Mouse (Mus musculus): Measurements from ENCODE around the gene Ezh1. TPM values are rescaled to one million over a fixed set of nuclear protein-coding genes. Genes with fewer than 3 reads are reported as not detected.

Ezh1 gene
- total RNA-seq, 2 experiments from 2014 or later: 79.0 to 84.0 TPM

DNA sequence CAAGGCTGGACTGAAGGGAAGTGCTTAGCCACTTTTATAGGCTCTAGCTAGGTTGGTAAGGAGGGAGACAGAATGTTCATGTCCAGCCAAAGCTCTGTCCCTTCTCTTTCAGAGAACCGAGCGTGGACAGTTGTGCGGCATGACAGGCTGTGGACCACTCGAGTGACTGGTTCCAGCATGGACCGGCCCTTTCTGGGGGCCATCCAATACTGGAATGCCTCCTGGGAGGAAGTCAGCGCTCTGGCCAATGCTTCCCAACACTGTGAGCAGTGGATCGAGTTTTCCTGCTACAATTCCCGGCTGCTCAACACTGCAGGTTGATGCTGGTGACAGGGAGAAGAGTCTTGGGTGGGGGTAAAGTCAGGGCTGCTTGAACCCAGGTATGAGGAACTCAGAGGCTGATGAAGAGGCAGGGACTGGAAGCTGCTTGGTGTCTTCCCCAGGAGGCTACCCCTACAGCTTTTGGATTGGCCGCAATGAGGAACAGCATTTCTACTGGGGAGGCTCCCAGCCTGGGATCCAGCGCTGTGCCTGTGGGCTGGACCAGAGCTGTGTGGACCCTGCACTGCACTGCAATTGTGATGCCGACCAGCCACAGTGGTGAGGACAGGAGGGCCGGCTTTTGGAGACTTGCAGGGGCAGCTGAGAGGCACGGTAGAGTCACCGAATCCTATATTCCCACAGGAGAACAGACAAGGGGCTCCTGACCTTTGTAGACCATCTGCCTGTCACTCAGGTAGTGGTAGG, 43.3 kb downstream of the Ezh1 start:
- no peak for DNase-seq (ENCODE audit: low spot score in 2 of 2)

DNA sequence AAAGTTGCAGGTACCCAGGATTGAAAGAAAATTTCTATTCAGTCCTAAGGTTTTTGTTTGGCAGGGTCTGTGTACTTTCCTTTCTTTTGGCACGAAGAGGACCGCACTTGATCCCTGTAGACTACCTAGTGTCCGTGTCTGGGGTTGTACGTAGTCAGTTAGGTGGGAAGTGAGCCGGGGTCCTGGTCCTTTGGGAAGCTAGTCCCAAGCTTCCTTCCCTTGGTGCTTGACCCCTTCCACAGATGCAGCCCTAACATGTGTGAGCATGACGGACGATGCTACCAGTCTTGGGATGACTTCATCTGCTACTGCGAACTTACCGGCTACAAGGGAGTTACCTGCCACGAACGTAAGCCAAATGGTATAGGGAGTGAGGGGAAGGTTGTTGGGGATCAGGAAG, 44.3 kb downstream of the Ezh1 start:
- no peak for DNase-seq (ENCODE audit: low spot score in 2 of 2)

DNA sequence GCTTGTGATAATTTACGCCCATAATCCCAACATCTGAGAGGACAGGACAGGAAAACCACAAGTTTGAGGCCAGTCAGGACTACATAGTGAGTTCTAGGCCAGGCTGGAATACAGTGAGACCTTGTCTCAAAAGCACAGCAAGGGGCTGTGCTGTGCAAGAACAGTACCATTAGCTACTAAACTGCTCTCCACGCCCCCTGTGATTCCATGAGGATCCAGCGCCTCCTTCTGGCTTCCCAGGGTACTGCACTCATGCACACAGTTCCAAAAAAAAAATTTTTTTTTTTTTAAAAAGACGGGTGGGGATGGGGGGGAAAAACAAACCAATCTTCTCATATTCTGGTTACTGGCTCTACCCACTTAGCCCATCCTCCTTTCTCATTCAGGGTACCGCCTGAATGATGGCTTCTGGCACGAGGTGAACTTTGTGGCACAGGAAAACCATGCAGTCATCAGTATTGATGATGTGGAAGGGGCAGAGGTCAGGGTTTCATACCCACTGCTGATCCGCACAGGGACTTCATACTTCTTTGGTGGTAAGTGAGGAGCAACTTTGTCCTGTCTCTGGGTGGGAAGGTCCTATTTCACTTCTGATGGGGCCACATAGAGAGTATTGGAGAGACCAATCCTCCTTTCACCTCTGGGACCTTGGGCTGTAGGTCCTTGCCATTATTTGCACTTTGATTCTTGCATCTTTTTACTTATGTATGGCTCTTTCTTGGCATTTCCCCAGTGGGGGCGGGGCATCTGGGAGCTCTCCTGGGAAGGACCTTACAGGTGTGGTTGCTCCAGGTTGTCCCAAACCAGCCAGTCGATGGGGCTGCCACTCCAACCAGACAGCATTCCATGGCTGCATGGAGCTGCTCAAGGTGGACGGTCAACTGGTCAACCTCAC, 45.2 kb downstream of the Ezh1 start:
- peak in 1 of 2 experiments; percentile 64 for DNase-seq (ENCODE audit: low spot score in 2 of 2)

DNA sequence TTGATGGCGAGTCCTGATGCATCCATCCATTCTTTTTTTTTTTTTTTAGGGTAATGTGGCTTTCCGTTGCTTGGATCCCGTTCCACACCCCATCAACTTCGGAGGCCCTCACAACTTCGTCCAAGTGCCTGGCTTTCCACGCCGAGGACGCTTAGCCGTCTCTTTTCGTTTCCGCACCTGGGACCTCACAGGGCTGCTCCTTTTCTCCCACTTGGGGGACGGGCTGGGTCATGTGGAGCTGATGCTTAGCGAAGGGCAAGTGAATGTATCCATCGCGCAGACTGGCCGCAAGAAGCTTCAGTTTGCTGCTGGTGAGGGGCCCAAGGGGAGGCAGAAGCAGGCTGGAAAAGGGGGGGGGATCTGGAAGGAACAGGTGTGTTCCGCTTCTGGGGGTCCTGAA, 46.0 kb downstream of the Ezh1 start:
- no peak for DNase-seq (ENCODE audit: low spot score in 2 of 2)

DNA sequence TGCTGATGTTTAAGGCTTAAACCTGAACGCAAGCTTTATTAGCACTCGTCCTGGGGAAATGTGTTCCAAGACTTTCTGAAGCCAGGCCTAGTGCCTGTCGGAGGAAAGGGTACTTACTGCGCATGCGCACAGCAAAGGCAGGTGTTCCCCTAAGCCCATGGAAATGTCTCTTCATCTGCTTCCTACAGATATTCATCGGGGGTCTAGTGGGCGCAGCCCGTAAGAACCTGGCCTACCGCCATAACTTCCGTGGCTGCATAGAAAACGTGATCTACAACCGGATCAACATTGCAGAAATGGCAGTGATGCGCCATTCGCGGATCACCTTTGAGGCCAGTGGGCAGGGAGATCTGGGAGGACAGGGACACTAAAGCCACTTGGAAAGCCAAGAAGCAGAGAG, 47.0 kb downstream of the Ezh1 start:
- no peak for DNase-seq (ENCODE audit: low spot score in 2 of 2)

DNA sequence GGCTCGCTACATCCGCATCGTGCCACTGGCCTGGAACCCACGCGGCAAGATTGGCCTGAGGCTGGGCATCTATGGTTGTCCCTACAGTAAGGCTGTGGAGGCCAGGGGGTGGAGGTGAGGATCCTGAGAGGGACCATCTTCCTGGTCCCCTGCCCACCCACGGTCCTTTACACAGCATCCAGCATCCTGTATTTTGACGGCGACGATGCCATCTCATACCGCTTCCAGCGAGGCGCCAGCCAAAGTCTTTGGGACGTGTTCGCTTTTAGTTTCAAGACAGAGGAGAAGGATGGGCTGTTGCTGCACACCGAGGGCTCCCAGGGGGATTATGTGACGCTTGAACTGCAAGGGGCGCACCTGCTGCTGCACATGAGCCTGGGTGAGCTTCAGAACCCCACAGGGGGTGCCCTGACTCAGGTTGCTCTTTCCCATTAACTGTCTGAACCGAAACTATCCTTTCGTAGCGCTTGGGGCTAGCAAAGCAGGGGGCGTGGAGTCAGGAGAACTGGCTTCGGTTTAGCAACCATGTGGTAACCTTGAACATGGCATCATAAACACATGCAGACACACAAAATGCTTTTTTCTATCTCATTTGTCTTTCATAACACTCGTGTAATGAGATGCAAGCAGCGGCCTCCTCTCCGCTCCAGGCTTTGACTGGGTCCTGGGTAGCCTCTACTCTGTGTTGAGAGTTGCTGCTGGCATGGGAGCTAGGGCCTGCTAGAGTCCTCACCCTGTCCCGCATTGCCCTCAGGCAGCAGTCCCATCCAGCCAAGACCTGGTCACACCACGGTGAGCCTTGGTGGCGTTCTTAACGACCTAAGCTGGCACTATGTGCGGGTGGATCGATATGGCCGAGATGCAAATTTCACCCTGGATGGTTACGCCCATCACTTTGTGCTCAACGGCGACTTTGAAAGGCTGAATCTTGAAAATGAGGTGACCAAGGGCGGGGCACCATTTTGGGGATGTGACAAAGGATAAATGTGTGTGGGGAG, 47.9 kb downstream of the Ezh1 start:
- no peak for DNase-seq (ENCODE audit: low spot score in 2 of 2)

DNA sequence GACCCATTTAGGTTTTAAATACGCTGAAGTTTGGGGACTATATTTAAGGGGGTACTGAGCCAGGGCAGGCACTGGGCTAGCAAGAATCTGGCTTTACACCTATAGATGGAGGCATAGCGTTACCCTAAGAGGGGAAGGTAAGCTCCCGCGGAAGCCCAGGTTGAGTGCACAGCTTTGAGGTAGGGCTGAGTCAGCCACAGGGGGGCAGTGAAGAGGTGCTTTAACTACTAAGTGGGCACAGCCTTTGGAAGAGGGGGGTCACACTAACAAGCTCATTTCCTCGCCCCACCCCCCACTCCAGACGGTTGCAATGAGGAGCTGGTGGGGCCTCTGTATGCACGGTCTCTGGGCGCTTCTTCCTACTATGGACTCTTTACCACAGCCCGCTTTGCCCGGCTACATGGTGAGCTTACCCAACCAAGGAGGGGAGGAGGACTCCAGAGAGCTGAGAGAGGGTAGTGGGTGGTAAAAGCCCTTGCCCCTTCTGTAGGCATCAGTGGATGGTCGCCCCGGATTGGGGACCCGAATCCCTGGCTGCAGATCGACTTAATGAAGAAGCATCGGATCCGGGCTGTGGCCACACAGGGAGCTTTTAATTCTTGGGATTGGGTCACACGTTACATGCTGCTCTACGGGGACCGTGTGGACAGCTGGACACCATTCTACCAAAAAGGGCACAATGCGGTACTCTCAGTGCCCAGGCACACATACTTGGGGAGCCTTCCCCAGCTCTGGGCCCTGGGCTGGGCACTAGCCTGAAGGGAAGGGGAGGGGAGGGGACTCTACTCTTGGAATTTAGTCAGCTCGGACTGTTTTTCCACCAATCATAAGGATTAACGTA, 49.1 kb downstream of the Ezh1 start:
- peak; percentile 61 to 85 for DNase-seq (ENCODE audit: low spot score in 2 of 2)

DNA sequence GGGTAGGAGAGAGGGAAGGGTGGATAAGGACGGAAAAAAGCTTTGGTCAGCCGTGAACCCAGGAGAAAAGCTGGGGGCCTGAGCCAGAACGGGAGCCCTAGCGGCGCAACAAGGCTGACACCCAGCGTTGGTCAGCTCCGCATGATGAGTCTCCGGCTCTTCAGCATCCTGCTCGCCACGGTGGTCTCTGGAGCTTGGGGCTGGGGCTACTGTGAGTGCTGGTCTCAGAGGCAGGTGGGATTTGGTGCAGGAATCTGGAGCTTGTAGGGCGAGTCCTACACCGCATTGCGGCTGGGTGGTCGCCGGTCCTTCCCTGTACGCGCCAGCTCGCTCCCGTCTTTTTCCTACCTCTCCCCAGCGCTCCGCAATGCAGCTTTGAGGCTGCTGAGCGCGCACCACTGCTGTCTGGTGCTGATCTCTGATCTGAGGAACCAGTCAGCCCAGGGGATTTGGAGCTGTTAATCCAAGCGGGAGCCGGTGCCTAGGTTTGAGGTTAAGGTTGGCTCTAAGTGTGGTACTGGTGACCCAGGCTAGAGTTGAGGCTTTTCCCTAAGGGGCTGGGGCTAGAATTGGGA, 50.1 kb downstream of the Ezh1 start:
- peak in 1 of 2 experiments; percentile 68 for DNase-seq (ENCODE audit: low spot score in 2 of 2)

DNA sequence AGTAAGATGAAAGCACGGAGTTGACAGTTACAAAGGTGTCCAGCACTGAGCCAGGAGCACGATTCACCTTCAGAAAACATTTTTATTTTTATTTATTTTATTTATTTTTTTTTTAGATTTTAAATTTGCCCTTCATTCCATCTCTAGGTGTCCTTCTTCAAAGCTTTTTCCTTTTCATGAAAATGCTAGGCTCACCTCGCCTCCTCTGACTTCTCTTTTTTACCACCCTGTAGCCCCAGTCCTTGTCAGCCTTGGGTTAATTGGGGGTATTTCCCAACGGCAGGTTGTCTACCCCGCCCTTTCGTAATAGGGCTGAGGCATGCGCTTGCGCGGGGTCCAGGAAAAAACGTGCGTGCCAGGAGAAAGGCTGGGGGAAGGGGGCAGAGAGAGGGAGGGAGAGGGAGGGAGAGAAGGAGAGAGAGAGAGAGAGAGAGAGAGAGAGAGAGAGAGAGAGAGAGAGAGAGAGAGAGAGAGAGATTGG, 50.6 kb downstream of the Ezh1 start:
- DNase-seq (ENCODE audit: low spot score in 2 of 2): peak; percentile 61 to 70

DNA sequence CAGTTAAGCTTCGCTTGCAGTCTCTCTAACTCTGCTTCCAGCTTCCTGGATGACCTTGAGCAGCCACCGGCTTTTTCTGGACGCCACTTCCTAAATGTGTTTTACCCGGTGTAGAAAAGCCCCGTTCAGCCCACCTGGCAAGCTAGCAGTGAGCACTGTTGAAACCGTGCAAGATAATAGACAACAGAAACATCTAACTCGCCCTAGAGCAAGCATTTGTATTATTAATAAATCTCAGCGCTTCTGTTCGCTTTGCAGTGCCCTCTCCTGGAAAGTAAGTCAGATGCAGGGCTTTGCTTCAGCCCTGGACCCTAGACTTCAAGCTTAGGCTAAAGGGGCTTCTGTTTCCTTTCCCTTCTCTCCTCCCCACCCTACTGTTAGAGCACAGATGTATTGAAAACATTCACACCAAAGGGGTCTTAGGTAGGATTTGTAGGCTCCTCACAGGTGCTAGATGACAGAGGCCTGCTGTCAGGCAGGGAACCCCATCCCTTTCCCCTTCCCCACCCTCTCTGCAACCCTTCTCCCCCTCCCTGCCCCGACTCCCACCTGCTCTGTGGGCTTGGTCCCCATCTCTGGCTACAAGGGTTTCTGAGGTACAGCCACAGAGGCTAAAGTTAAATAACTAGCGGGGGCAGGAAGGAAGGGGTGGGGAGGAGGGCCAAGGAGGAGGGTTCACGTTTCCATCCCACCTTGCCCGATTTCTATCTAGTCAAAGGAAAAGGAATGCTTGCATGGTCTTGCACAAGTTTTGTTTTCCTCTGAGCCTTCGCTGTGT, 51.2 kb downstream of the Ezh1 start, which contains the start of gene Ccr10:
Gene Ccr10, minus strand, starts transcription at position 593 of the 778 bp plus-strand sequence.
- DNase-seq (ENCODE audit: low spot score in 2 of 2): peak in 1 of 2 experiments; percentile 65

DNA sequence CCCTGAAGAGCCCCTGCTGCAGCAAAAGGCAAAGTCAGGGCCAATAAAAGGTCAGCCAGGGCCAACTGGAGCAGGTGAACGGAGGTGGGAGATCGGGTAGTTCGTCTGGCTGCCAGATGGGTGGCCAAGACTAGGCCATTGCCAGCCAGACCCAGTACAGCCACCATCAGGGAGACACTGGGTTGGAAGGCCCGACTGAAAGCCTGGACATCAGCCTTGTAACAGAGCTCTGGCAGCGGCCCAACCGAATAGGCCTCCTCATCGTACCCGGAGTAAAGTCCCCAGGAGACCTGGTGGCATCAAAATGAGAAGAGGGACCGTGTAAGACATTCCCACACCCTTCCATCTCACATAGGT, 51.9 kb downstream of the Ezh1 start:
- no peak for DNase-seq (ENCODE audit: low spot score in 2 of 2)

DNA sequence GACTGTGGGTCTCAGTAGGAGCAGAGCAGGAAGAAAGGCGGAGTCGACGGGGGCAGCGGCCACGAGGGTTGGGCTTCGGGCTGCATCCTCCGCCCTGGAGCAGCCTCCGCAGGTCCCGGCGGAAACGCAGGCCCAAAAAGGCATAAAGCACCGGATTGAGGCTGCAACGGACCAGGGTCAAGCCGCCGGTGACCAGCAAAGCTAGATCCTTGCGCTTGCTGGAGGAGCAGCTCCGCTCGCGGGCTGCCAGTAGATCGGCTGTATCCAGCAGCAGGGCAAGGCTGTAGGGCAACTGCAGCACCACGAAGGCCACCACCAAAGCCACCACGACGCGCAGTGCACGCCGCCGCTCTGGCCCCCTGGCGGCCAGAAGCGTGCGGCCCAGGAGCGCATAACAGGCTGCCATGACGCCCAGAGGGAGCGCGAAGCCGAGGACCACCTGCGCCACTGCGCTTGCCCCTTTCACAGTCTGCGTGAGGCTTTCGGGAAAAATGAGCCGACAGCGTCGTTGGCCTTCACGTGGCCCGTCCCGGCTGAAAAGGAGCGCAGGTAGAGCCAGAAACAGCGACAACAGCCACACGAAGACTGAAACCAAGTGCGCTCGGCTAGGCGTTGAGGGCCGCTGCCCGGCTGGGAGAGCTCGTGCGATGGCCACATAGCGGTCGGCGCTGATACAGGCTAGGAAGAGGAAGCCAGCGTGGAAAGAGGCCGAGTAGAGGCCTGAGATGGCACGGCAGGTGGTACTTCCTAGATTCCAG, 52.5 kb downstream of the Ezh1 start:
- peak in 1 of 2 experiments; percentile 67 for DNase-seq (ENCODE audit: low spot score in 2 of 2)

DNA sequence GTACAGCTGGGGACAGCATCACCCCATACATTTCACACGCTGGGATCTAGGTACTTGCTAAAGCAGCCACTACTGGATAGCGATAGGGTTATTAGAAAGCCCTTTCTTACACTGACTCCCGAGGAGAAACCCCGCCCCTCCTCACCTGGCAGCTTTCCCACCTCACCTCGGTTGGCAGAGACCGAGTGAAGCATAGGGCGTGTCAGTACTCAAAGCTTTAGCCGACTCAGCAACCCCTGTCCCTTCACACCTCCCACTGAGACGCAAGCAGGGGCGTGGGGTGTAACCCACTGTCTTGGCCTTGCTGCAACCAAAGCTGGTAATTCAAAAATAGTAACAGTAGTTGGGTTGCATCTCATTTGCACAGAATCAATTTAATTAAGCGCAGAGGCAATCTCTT, 53.2 kb downstream of the Ezh1 start:
- DNase-seq (ENCODE audit: low spot score in 2 of 2): no peak

DNA sequence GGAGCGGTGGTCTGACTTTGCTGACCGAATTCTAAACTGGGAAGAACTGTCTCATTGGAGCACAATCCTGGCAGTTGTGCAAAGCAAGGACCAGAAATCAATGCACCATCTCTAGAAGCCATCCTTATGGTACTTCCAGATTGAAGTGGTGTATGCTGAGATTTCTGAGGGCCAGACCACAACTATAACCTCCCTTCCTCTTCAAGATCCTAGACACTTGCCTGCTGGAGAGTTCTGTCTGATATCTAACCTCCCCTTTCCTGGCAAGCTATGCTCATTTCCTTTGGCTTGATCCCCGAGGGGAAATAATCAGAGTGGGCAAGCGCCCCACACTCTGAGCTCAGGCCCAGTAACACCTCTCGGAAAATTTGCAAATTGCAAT, 53.8 kb downstream of the Ezh1 start:
- DNase-seq (ENCODE audit: low spot score in 2 of 2): no peak

DNA sequence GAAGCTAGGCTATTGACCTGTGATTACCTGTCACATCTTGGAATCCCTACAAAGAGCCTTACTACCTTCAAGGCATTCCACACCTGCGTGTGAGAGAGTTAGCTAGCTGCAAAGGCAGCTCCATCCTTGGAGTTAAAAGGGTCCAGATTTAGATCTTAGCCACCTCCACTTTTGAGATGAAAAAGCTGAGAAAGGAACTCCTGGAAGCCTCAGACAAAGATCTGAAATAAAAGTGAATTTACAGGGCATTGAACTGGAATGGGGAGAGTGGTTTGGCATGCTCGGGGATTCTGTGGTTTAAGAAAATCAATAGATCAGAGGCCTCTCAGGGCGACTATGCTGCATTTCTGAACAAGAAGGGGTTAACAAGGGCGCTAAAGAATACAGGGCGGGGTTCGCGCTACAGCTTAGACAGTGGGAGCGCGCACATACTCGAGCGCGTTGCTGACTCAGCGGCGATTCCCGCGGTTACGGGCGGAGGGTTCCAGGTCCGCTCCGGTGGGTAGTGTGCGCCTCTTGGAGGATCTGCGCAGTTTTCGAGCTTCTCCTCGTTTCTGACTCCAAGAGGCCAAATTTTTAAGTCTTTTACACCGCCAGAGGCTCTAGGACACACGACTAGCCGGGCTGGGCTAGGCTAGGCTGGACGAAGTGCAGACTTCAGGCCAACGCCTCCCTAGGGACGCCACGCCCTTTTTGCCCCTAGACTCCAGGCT, 54.4 kb downstream of the Ezh1 start:
- peak in 1 of 2 experiments; percentile 80 for DNase-seq (ENCODE audit: low spot score in 2 of 2)

DNA sequence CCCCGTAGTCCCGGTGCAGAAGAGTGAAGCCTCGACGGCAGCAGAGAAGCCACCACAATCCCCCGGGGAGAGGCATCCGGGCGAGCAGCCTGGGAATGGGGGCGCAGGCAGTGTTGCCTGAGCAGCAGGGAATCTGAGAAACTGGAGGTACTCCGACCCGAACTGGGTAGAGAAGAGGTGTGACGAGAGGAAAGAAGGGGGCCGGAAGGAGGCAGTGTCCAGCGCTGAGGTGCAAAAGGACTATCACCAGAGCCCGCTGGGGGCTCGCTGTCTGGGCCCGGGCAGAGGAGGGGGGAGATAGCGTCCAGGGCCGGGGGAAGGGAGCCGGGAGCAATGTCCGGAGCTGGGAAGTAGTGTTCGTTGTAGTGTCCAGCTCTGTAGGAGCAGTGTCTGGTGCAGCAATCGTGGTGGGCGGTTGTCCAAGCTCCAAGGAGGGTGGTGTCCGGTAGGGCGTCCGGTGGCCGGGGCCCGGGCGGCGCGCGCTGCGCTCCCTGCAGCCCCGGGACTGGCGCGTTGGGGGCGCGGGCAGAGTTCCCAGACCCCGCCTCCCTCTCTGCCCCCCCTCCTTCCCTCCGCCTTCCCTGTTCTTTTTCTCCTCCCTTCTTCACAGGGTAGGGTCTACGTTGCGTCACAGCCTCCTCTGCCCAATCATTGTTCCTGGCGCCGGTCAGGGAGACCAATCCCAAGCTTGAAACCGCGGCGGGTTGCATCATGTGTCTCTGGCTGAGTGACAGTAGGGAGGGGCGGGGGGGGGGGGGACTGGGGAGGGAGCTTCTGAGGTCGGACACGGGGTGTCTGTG, 55.3 kb downstream of the Ezh1 start, which contains the start of gene Plekhh3:
Gene Plekhh3, minus strand, starts transcription at position 541 of the 800 bp plus-strand sequence.
- peak; percentile 95 to 98 for DNase-seq (ENCODE audit: low spot score in 2 of 2)

Data from layer of hippocampus, adult 18-20 months (tissue).